Mouse (Mus musculus) embryonic facial prominence, embryonic 15.5 days (tissue): ENCODE data around the gene Rgs12. TPM values are rescaled to one million over a fixed set of nuclear protein-coding genes. Genes with fewer than 3 reads are reported as not detected.

Experiments used
- ATAC-seq: fragments of 200-750 bp; cut with Nextera tagmentation; 2 replicates; pipeline ENCODE4 v1.8.0; 2017; ENCODE audit warnings: low read depth, moderate TSS enrichment; ENCODE audit not compliant: insufficient number of reproducible peaks, low FRiP score, low TSS enrichment
- H3K27ac ChIP-seq: fragments of 300-500 bp; sonication (generic); replicated peaks from 2 replicates; pipeline ENCODE4 v1.5.1; 2015; ENCODE audit warnings: mild to moderate bottlenecking, inconsistent platforms
- H3K27me3 ChIP-seq: fragments of 300-500 bp; sonication (generic); 2 replicates; pipeline ENCODE4 v1.6.1; 2015; ENCODE audit warnings: inconsistent platforms
- H3K36me3 ChIP-seq: fragments of 300-500 bp; sonication (generic); 2 replicates; pipeline ENCODE4 v1.6.1; 2015; ENCODE audit warnings: mild to moderate bottlenecking, inconsistent platforms
- H3K4me1 ChIP-seq: fragments of 300-500 bp; sonication (generic); 2 replicates; pipeline ENCODE4 v1.6.1; 2015; ENCODE audit warnings: inconsistent platforms
- H3K4me2 ChIP-seq: fragments of 300-500 bp; sonication (generic); replicated peaks from 2 replicates; pipeline ENCODE4 v1.6.1; 2015; ENCODE audit warnings: mild to moderate bottlenecking, inconsistent platforms
- H3K4me3 ChIP-seq: fragments of 300-500 bp; sonication (generic); replicated peaks from 2 replicates; pipeline ENCODE4 v1.5.1; 2015; ENCODE audit warnings: mild to moderate bottlenecking, inconsistent platforms
- H3K9ac ChIP-seq: fragments of 300-500 bp; sonication (generic); 2 replicates; pipeline ENCODE4 v1.6.1; 2015; ENCODE audit warnings: inconsistent platforms
- H3K9me3 ChIP-seq: fragments of 300-500 bp; sonication (generic); replicated peaks from 2 replicates; pipeline ENCODE4 v1.6.1; 2016; ENCODE audit warnings: inconsistent platforms
- WGBS: fragments of 180-500 bp; shearing (Covaris S2); methylation state at CpG from one replicate; pipeline ENCODE4 v1.1.7; 2015; 5-methylcytosine and 5-hydroxymethylcytosine counted together
- polyA plus RNA-seq: library from polyadenylated mRNA; unstranded; fragments of >200 nt; fragmentation: Nextera tagmentation; extraction: Ambion mirVana; gene quantifications from 2 replicates; pipeline ENCODE4 v1.2.1, GENCODE M21; 2015

Rgs12 gene
- polyA plus RNA-seq, 1 experiment from 2014 or later, result 42.3 TPM

DNA sequence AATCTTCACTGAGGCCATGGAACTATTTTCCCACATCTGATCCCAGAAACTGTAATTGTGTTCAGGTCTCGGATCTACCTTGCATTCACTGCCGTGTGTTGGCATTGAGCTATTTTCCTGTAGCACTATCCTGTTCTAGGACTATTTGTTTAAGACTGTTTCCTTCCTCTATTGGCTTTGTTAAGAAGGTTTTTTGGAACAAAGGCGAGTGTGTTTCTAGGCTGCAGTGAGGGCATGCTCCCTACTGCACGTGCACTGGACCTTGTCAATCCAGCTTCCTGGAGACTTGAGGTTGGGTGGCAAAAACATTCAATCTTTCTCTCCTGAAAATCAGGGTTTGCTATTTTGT is 16.8 kb upstream of the Rgs12 start:
- Histone ChIP-seq H3K27ac (peak overlapping the region; percentile 60; the same call in 1 of the 2 replicates), H3K36me3 (no peaks in the 10 kb centered on the region), H3K9me3 (no peaks in the 10 kb centered on the region), H3K9ac (no peak overlapping the region), H3K4me3 (no peak overlapping the region), H3K27me3 (no peaks in the 10 kb centered on the region), H3K4me2 (no peak overlapping the region), H3K4me1 (peaks cover 16% of the 10 kb centered on the region; the same call in 1 of the 2 replicates)
- 40% methylated on average over 4 of the region's 4 CpGs for WGBS
- no peak for ATAC-seq

DNA sequence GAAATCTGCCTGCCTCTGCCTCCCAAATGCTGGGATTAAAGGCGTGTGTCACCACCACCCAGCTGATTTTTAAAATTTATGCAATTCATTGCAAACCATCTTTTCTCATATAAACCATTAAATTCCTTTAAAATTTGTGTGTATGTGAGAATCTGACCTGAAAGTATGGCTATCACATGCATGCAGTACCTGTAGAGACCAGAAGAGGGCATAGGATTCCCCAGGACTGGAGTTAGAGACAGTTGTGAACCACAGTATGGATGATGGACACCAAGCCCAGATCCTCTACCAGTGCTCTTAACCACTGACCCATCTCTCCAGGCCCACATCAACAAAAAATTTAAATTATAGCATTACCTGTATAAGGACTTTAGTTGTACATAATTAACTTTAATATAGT is 15.8 kb upstream of the Rgs12 start:
- no peak overlapping the region for H3K9ac ChIP-seq
- H3K9me3 ChIP-seq, result no peaks in the 10 kb centered on the region
- H3K36me3 ChIP-seq, result no peaks in the 10 kb centered on the region
- H3K4me3 ChIP-seq, result no peak overlapping the region
- H3K4me1 ChIP-seq, result peaks cover 16% of the 10 kb centered on the region; the same call in 1 of the 2 replicates
- H3K4me2 ChIP-seq, result no peak overlapping the region
- no peak overlapping the region for H3K27ac ChIP-seq
- H3K27me3 ChIP-seq, result no peaks in the 10 kb centered on the region
- 94% methylated on average over 1 of the region's 1 CpGs for WGBS
- ATAC-seq, result no peak

DNA sequence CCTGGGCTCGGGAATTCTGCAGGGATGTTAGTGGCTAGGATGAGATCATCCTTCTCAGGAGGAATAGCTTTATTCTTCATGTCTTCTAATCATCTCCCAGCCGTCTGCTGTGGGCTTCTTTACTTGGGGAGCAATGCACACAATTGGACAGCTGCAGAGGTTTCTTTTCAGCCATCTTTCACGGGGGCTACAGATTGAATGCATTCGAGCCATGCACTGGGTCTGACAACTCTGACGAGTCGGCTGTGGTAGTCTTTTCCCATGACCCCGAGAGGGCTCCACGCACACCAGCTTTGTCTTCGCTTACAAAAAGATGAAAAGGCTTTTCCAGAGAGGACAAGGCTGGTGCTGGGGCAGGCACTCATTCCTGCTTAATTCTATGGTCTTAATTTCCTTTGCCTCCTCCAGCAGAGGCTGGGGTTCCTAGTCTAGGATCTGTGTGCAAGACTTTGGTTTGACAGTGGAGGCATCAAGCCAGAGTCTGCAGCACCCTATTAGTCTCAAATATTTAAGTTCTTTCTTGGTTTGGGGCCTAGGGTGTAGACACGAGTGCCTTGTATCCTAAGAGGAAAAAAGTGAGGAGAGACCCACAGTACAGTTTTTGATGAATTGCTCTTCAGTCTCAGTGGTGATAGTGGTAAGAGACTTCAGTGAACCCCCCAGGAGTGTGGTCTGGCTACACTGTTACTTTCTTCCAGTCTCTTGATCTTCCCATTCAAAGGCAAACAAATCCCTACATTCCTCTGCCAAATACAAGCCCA is 7.4 kb upstream of the Rgs12 start:
- H3K4me3 ChIP-seq, result no peak overlapping the region
- H3K27me3 ChIP-seq, result no peaks in the 10 kb centered on the region
- H3K9ac ChIP-seq, result no peak overlapping the region
- H3K27ac ChIP-seq, result no peak overlapping the region
- no peaks in the 10 kb centered on the region for H3K36me3 ChIP-seq
- 59% methylated on average over 10 of the region's 10 CpGs for WGBS
- H3K4me1 ChIP-seq, result no peaks in the 10 kb centered on the region
- no peak for ATAC-seq
- no peaks in the 10 kb centered on the region for H3K9me3 ChIP-seq
- H3K4me2 ChIP-seq, result no peak overlapping the region

DNA sequence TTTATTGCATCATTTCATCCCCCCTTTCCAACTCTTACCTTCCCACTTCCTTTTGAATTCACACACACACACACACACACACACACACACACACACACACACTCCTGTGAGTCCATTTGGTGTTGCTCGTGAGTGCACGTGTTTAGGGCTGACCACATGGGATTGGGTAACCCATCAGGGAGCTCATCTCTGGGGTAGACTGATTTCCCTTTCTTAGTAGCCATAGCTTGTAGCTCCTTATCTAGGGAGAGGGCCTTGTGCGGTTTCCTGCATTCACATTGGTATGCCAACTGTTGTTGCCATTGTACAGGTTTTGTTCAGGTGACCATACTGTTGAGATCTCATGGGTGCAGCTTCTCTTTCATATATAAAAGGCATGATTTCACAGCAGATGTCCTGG is 5.8 kb upstream of the Rgs12 start:
- no peak overlapping the region for H3K27ac ChIP-seq
- 0 out of 2 replicates have a peak, but pooled peaks cover under 1% of the 10 kb centered on the region for H3K4me1 ChIP-seq
- H3K4me2 ChIP-seq, result no peak overlapping the region
- ATAC-seq, result no peak
- H3K36me3 ChIP-seq, result no peaks in the 10 kb centered on the region
- 87% methylated on average over 3 of the region's 3 CpGs for whole genome bisulfite sequencing
- H3K9me3 ChIP-seq, result no peaks in the 10 kb centered on the region
- H3K9ac ChIP-seq, result no peak overlapping the region
- H3K4me3 ChIP-seq, result no peak overlapping the region
- H3K27me3 ChIP-seq, result no peaks in the 10 kb centered on the region

- peak overlapping the region; percentile 87 for H3K9ac ChIP-seq
- H3K9me3 ChIP-seq, result no peaks in the 10 kb centered on the region
- peak overlapping the region; percentile 86 for H3K27ac ChIP-seq
- ATAC-seq, result 0 out of 2 replicates have a peak, but pooled peaks have one; percentile 13
- H3K27me3 ChIP-seq, result no peaks in the 10 kb centered on the region
- peak overlapping the region; percentile 82 for H3K4me3 ChIP-seq
- 2% methylated on average over 12 of the region's 12 CpGs for WGBS
- H3K4me1 ChIP-seq, result peaks cover 26% of the 10 kb centered on the region
- H3K36me3 ChIP-seq, result peaks cover 8% of the 10 kb centered on the region; the same call in 1 of the 2 replicates
- peak overlapping the region; percentile 70 for H3K4me2 ChIP-seq
These were observed 545 bp downstream of the Rgs12 start for GRCm38 (mm10) chr5:34949769-34950211.

DNA sequence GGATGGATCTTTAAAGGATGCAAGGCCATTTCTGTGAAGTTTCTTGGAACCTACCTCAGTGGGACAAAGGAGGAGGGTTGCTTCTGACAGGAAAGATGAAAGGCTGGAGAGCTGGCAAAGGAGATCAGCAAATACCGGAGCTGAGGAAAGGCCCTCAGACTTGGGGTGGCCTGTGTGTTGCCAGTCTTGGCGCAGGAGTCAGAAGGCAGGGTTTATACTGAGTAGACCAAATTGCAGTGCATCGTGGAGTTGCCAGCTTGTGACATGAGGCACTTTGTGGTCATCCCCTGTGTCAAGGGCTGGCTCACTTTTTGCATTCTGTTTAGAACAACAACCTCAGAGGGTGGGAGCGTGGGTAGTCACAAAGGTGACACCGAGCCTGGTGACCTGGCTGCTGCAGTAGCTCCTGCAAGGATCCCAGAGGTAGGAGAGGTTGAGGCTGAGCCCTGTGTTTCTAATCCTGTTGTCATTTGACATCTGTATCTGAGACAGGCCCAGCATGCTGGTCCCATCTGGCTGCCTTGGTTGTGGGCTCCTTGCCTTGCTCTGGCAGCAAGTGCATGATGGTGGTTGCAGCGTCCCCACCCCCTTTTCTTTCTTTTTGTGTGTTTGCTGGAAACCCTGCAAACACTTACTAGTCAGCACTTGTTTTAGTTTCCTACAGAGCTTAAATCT is 1.4 kb downstream of the Rgs12 start:
- Histone ChIP-seq H3K27me3 (no peaks in the 10 kb centered on the region), H3K9me3 (no peaks in the 10 kb centered on the region), H3K36me3 (peaks cover 8% of the 10 kb centered on the region; the same call in 1 of the 2 replicates), H3K27ac (0 out of 2 replicates have a peak overlapping the region, but pooled peaks have one; percentile 86), H3K4me1 (peaks cover 34% of the 10 kb centered on the region), H3K4me2 (peak overlapping the region; percentile 70), H3K9ac (0 out of 2 replicates have a peak overlapping the region, but pooled peaks have one; percentile 87), H3K4me3 (peak overlapping the region; percentile 82)
- WGBS, result 60% methylated on average over 6 of the region's 6 CpGs
- no peak for ATAC-seq

DNA sequence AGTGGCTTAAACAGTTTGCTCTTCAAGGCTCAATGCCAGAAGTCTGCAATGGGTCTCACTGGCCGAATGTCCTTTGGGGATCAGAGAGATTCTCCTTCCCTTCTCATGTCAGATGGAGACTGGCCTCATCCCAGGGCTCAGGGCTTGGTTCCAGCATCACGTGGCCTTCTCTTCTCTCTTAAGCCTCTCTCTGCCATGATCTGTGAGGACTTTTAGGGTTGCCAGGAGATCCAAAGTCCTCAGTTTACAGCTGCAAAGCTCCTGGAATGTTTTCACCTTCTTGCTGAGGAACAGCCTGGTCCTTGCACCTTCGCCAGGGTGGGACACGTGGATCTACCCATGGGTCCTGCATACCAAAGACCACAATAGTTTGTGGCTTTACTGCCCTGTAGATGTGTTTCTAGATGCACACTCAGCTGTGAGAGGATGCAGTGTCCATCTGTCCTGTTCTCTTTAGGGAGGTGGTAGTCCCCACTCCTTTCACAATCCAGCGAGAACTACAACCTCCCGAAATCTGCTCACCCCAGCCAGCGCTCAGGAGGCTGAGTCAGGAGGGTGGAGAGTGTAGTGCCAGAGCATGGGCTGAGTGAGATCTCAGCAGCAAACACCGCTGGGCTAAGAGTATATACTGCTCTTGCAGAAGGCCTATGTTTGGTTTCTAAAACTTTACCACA is 2.1 kb downstream of the Rgs12 start:
- peaks cover 40% of the 10 kb centered on the region for H3K4me1 ChIP-seq
- H3K36me3 ChIP-seq, result peaks cover 8% of the 10 kb centered on the region; the same call in 1 of the 2 replicates
- ATAC-seq, result no peak
- no peaks in the 10 kb centered on the region for H3K9me3 ChIP-seq
- peak overlapping the region; percentile 70; the same call in 1 of the 2 replicates for H3K4me2 ChIP-seq
- H3K4me3 ChIP-seq, result no peak overlapping the region
- H3K27me3 ChIP-seq, result no peaks in the 10 kb centered on the region
- WGBS, result 83% methylated on average over 8 of the region's 8 CpGs
- H3K27ac ChIP-seq, result no peak overlapping the region
- no peak overlapping the region for H3K9ac ChIP-seq

DNA sequence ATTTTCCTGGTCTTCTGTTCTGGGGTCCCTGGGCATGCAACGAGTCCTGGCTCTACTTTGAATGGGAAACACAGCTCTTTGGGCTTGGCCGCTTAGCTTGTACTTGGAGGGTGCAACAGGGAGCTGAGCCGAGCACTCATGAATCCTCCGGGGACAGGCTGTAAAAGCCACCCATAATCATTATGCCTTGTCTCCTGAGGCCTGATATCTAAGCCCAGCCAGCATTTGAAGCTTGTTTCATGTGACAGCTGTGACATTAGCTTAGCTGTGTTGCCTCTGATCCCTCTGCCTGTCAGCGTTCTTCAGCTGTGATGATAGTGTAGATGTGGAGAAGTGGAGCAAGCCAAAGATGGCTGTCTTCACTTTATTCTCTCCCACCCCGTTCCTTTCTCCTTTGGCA is 5.3 kb downstream of the Rgs12 start:
- Histone ChIP-seq H3K9ac (no peak overlapping the region), H3K4me1 (peaks cover 65% of the 10 kb centered on the region), H3K4me2 (no peak overlapping the region), H3K27ac (no peak overlapping the region), H3K36me3 (peaks cover 8% of the 10 kb centered on the region; the same call in 1 of the 2 replicates), H3K4me3 (no peak overlapping the region), H3K9me3 (no peaks in the 10 kb centered on the region), H3K27me3 (no peaks in the 10 kb centered on the region)
- no peak for ATAC-seq
- WGBS, result 58% methylated on average over 6 of the region's 6 CpGs

- ATAC-seq, result no peak
- Histone ChIP-seq H3K4me3 (no peak overlapping the region), H3K27ac (no peak overlapping the region), H3K4me1 (peaks cover 64% of the 10 kb centered on the region), H3K4me2 (no peak overlapping the region), H3K36me3 (peaks cover 8% of the 10 kb centered on the region; the same call in 1 of the 2 replicates), H3K27me3 (no peaks in the 10 kb centered on the region), H3K9me3 (no peaks in the 10 kb centered on the region), H3K9ac (no peak overlapping the region)
- 57% methylated on average over 5 of the region's 5 CpGs for WGBS
These were observed 6.4 kb downstream of the Rgs12 start for GRCm38 (mm10) chr5:34955630-34956029.

DNA sequence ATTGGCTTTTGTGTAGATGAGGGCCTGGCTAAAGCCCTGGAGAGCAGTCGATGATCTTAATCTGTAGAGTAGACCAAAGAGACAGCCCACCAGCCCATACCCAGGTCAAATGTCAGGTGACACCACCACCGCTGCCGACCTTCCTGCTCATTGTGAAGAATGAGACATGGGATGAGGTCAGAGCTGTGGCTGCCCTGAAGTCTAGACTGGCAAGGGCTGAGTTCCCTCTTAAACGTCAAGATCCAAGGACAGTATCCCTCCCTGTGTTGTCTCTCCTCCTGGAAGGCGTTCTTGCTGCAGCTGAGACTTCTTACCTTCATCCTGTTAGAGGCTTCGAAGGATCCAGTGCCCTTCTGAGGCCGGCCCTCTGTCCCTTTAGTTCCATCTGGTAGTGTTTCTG is 6.9 kb downstream of the Rgs12 start:
- Histone ChIP-seq H3K4me2 (no peak overlapping the region), H3K4me1 (peaks cover 59% of the 10 kb centered on the region), H3K27me3 (no peaks in the 10 kb centered on the region), H3K27ac (no peak overlapping the region), H3K4me3 (no peak overlapping the region), H3K36me3 (peaks cover 8% of the 10 kb centered on the region; the same call in 1 of the 2 replicates), H3K9ac (no peak overlapping the region), H3K9me3 (no peaks in the 10 kb centered on the region)
- ATAC-seq, result no peak
- 80% methylated on average over 7 of the region's 7 CpGs for WGBS

GRCm38 (mm10) chr5:34957015-34957414 is 7.8 kb downstream of the Rgs12 start:
- no peak; the same call in 1 of the 2 replicates for ATAC-seq
- Histone ChIP-seq H3K4me1 (peaks cover 55% of the 10 kb centered on the region), H3K27ac (no peak overlapping the region)

More at GRCm38 (mm10) chr5:34957015-34957414, 7.8 kb downstream of the Rgs12 start:
- H3K4me2 ChIP-seq, result no peak overlapping the region
- WGBS, result 49% methylated on average over 2 of the region's 2 CpGs
- no peaks in the 10 kb centered on the region for H3K27me3 ChIP-seq
- H3K9me3 ChIP-seq, result no peaks in the 10 kb centered on the region
- peaks cover 8% of the 10 kb centered on the region; the same call in 1 of the 2 replicates for H3K36me3 ChIP-seq
- no peak overlapping the region for H3K9ac ChIP-seq
- H3K4me3 ChIP-seq, result no peak overlapping the region
